Mouse (Mus musculus) megakaryocyte, embryonic 14.5 days (primary cell): Measurements from ENCODE around the gene Fars2. TPM values are rescaled to one million over a fixed set of nuclear protein-coding genes. Genes with fewer than 3 reads are reported as not detected.
A peak's percentile ranks its signal among the peaks of the same experiment; 100 is the strongest.

Experiments
- H3K27me3 ChIP-seq: replicated peaks from 2 replicates; pipeline ENCODE3; 2012; ENCODE audit warnings: inconsistent platforms
- H3K36me3 ChIP-seq: replicated peaks from 2 replicates; pipeline ENCODE3; 2012; ENCODE audit warnings: low read length, inconsistent platforms, mixed read lengths
- H3K4me1 ChIP-seq: 2 replicates; pipeline ENCODE4 v1.6.1; 2012; ENCODE audit warnings: inconsistent platforms
- H3K4me3 ChIP-seq: replicated peaks from 2 replicates; pipeline ENCODE3; 2012; ENCODE audit warnings: moderate library complexity, mild to moderate bottlenecking, inconsistent platforms
- H3K9me3 ChIP-seq: 2 replicates; pipeline ENCODE4 v1.6.1; 2012; ENCODE audit warnings: inconsistent platforms
- FLI1 ChIP-seq: IDR thresholded peaks from 2 replicates; pipeline ENCODE4 v1.6.1; 2012; ENCODE audit warnings: low read length, inconsistent platforms, mixed read lengths
- GATA1 ChIP-seq: IDR thresholded peaks from 3 replicates; pipeline ENCODE4 v1.6.1; 2012; ENCODE audit warnings: mixed read lengths, low read length, inconsistent platforms, borderline replicate concordance
- polyA plus RNA-seq: library from polyadenylated mRNA; stranded (reverse); fragments of >175 nt; gene quantifications from 2 replicates; pipeline ENCODE4 v1.2.3, GENCODE M21; 2012; ENCODE audit warnings: low replicate concordance; ENCODE audit not compliant: insufficient read depth

Fars2 gene
- polyA plus RNA-seq, 1 experiment = 34.4 TPM

DNA sequence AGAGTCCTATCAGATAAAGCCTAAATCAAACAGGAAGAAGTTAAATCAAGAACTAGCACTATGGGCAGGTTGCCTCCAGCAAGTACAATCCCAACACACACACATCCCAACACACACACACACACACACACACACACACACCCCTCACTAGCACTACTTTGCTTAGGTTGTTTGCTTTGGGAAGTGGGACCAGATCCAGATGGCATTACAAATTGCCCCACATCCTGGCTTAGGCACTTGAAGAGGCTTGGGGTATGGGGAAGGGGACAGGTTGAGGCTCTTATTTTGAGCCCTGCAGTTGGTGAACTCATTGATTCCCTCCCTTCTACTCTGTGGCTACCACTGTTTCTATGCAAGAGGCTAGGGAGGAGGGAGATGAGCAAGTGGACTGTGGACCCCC lies 605.1 kb downstream of the Fars2 start:
- H3K36me3 ChIP-seq = no peaks in the 10 kb centered on the region
- TF ChIP-seq GATA1 (no peak), FLI1 (no peak)
- peaks cover 77% of the 10 kb centered on the region for H3K27me3 ChIP-seq
- no peak overlapping the region for H3K4me3 ChIP-seq
- peaks cover 3% of the 10 kb centered on the region; the same call in 1 of the 2 replicates for H3K9me3 ChIP-seq
- peaks cover 22% of the 10 kb centered on the region for H3K4me1 ChIP-seq

DNA sequence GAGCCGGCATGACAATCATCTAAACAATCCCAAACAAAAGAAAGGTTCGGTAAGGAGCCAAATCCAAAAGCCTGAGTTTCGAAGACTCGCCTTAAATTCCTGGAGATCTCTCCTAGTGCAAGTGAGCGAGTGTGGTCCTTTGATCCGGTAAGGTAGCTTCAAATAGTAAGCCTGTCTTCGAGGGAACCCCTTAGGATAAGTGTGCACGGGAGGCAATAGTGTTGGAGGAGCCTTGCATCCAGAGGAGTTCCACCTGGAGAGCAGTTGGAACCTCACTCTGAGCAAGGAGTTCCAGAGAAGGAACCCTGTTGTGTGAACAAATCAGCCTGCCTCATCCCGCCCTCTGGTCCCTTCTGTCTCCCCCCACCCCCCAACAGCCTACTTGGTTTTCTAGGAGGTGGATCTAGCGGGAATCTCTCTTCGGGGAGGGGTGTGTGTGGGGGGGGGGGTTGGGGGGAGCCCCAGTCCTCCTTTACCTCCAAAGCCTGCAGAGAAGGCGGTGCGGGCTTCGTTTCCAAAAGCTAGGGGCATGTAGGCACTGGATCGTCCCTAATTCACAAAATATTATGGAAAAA lies 606.6 kb downstream of the Fars2 start:
- peaks cover 89% of the 10 kb centered on the region for H3K27me3 ChIP-seq

DNA sequence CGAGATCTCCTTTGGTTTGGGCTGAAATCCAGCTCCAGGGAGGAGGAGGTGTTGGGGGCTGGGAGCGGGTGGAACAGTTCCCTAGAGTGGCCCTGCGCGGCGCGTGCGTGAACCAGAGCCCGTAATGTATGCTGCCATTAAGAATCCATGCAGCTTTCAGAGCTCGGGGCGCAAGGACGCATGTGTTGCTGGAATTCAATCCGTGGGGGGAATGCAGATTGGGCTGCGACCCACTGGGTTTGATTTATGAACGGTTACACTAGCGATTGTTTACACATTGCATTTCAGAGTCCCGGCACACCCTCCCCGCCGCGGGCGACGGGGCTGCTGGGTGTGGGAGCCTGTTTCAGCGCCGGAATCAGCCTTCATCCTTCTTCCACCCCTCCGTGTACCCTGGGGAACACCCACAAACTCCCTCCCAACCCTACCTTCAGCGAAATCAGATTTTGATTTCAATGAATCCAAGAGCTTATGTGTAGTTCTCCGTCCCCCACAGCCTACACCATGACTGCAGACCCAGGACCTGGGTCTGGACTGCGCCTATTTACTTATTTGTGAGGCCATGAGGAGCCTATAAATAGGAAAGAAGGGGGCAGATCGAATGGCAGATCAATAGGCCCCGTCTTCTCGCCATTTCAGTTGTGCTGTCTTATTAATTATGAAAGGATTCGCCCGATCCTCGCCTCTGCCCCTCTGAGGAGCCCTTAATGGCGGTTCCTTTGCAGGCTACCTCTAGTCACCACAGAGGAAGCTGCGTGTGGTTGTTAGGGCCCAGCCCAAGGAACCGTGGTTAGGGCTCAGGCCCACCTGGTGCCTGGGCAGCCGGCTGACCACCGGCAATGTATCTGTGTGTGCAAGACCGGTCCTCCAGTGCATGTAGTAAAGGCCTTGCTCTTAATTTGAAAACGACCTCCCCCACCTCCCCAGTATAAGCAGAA lies 607.6 kb downstream of the Fars2 start:
- TF ChIP-seq FLI1 = no peak
- TF ChIP-seq GATA1 = no peak
- Histone ChIP-seq H3K4me3 (peak overlapping the region; percentile 18), H3K27me3 (peaks cover 95% of the 10 kb centered on the region), H3K9me3 (peaks cover 3% of the 10 kb centered on the region; the same call in 1 of the 2 replicates), H3K4me1 (peaks cover 30% of the 10 kb centered on the region), H3K36me3 (no peaks in the 10 kb centered on the region)

More for the DNA sequence above, 606.6 kb downstream of the Fars2 start:
- peaks cover 30% of the 10 kb centered on the region for H3K4me1 ChIP-seq
- no peaks in the 10 kb centered on the region for H3K36me3 ChIP-seq
- no peak overlapping the region for H3K4me3 ChIP-seq
- H3K9me3 ChIP-seq = peaks cover 3% of the 10 kb centered on the region; the same call in 1 of the 2 replicates
- no peak for TF ChIP-seq FLI1
- TF ChIP-seq GATA1 = no peak

DNA sequence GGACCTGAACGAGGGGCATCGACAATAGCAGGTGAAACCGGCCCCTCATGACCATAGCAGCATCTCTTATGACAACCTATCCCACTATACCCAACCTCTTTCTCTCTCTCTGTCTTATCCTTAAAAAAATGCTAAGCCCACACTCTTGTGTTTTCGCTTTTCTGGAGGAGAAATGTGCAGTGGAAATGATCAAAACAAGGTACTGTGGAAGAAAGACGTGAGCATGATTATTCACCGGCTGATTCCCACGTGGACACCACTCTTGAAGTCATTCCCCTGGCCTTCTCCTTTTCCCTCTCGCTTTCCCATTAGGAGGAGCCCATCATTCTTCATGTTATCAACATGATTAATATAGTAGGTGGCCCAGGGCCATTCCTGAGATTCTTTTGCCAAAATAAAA lies 608.7 kb downstream of the Fars2 start:
- peaks cover 35% of the 10 kb centered on the region for H3K4me1 ChIP-seq
- no peak for TF ChIP-seq FLI1
- TF ChIP-seq GATA1 = no peak
- H3K36me3 ChIP-seq = no peaks in the 10 kb centered on the region
- peaks cover 7% of the 10 kb centered on the region; the same call in 1 of the 2 replicates for H3K9me3 ChIP-seq
- H3K4me3 ChIP-seq = no peak overlapping the region
- peaks cover 95% of the 10 kb centered on the region for H3K27me3 ChIP-seq

DNA sequence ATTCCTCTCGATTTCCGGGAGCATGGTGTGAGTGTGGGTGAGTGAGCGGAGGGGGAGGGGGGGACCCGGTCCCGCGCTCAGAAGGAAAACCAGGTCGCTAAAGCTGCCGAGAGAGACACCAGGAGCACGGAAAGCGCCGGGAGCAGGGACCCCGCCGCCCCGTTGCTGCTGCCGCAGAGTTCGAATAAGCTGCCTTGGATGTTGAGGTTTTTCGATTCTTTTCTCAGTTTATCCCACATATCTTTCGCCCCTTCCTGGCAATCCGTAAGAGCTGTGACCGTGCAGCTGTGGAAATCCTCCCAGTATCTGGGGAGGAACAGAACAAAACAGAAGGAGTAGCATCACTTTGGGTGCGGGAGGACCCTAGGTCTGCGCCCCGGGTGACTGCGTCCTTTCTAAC lies 609.3 kb downstream of the Fars2 start:
- Histone ChIP-seq H3K36me3 (no peaks in the 10 kb centered on the region), H3K4me3 (peak overlapping the region; percentile 75), H3K27me3 (peaks cover 97% of the 10 kb centered on the region), H3K4me1 (peaks cover 41% of the 10 kb centered on the region), H3K9me3 (peaks cover 7% of the 10 kb centered on the region; the same call in 1 of the 2 replicates)
- TF ChIP-seq GATA1 (no peak), FLI1 (no peak)

DNA sequence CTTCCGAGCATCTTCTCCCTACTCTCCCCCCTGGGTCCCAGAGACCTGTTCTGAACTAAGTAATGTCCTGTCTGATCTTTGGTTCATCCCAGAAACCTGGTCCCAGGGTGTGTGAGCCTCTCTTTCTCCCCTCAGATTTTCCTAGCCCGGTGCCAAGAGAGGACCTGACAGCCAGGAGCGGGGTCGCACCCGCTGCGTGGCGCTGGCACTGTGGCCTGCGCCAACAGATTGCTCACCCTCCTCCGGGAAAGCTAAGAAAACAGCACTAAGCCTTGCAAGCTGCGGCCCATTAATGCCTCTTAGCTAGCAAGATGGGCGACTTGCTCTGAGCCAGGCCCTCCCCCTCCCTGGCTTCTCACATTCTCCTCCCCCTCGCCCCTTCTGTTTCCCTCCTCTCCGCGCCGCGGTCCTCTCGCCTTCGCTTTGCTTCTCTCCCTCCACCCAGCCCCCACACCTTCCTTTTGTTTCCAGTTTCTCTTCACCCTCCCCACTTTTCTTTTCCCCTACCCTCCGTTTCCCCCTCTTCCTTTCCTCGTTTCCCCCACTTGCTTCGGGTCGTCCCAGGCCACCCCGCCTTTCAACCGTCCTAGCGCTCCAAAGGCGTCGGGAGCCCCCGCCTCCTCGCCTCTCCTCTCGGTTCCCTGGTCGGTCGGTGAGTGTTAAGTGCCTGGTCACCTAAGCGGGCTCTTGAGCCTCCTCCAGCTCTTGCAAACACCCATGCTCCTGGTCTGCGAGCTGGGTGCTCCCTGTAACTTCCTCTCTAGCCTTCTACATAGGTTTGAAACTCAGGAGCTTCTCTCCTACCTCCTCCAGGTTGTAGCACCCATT lies 610.0 kb downstream of the Fars2 start:
- H3K4me1 ChIP-seq = peaks cover 47% of the 10 kb centered on the region
- H3K27me3 ChIP-seq = peaks cover 97% of the 10 kb centered on the region
- H3K36me3 ChIP-seq = no peaks in the 10 kb centered on the region
- H3K9me3 ChIP-seq = peaks cover 7% of the 10 kb centered on the region; the same call in 1 of the 2 replicates
- H3K4me3 ChIP-seq = peak overlapping the region; percentile 88
- TF ChIP-seq FLI1 (no peak), GATA1 (no peak)

DNA sequence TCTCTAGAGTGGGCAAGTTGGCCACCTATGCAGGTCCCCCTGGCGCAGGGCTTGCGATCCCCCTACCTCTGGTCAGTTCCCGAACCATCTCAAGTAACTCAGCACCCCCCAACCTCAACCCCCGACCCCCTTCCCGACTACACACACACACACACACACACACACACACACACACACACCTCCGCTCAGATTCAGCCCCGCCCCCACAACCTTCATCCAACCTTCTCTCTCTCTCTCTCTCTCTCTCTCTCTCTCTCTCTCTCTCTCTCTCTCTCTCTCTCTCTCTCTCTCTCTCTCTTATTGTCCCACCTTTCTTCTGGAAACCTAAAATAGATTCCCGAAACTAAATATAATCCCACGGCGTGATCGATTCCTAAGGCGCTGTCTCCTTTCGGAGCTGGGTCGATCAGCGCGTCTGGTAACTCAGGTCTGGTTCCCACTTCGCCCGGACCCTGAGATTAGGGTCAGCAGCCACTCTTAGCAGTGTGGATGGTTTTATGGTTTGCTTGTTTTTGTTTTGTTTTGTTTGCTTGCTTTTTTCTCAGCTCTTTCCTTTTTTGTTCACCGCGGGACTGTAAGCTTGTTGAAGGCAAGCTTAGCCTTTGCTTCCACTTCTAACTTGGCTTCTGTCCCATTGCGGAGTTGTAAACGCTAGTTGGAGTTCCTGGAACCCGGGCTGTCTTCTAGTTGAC lies 610.7 kb downstream of the Fars2 start:
- H3K4me1 ChIP-seq = peaks cover 50% of the 10 kb centered on the region
- no peaks in the 10 kb centered on the region for H3K36me3 ChIP-seq
- TF ChIP-seq FLI1 (no peak), GATA1 (no peak)
- H3K9me3 ChIP-seq = peaks cover 7% of the 10 kb centered on the region; the same call in 1 of the 2 replicates
- peak overlapping the region; percentile 88 for H3K4me3 ChIP-seq
- H3K27me3 ChIP-seq = peaks cover 97% of the 10 kb centered on the region

DNA sequence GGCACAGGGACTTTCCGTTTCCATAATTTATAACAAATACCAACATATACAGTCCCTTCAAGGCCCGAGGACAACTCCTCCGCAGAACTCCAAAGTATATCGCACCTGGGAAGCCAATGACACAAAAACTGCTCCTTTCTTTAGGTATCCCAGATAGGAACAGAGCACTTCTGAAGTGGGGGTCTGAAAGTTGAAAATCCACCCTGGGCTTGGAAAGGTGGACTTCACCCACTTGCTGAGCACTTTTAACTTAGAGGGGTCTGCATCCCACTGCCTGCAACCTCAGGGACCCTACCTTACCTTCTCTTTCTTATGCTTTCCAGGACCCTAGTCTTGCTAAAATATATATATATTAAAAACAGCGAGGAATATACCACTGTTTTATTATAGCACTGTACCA lies 611.3 kb downstream of the Fars2 start:
- H3K4me3 ChIP-seq = no peak overlapping the region
- peaks cover 7% of the 10 kb centered on the region; the same call in 1 of the 2 replicates for H3K9me3 ChIP-seq
- H3K36me3 ChIP-seq = no peaks in the 10 kb centered on the region
- H3K27me3 ChIP-seq = peaks cover 97% of the 10 kb centered on the region
- TF ChIP-seq FLI1 (no peak), GATA1 (no peak)
- H3K4me1 ChIP-seq = peaks cover 50% of the 10 kb centered on the region

DNA sequence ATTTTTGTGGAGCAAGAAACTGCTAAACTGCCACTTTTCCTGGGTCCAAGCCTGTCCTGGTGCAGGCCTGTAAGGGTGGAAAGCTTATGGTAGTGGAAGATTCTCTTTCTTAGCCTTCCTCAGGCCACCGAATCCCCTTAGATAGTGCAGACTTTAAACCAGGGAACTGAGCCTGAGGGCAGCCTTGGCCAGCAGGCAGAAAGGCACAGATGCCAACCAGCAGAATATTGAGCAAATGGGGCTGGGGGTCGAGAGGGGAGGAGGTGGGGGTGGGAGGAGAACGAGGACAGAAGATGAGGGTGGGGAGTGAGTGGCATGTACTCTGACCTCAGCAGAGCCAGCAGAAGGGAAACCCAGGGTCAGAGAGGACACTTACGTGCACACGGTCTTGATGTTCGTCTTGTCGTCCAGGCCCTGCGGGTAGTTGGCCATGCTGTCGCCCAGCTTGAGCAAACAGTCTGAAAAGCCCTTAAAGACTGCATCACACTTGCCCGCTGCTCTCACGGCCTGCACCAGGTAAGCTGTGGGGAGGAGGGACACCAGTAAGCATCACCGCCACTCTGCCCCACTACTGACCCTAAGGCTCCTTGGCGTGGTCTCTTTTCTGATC lies 612.6 kb downstream of the Fars2 start:
- peaks cover 97% of the 10 kb centered on the region for H3K27me3 ChIP-seq
- no peak overlapping the region for H3K4me3 ChIP-seq
- peaks cover 52% of the 10 kb centered on the region for H3K4me1 ChIP-seq

More for the DNA sequence above, 612.6 kb downstream of the Fars2 start:
- H3K9me3 ChIP-seq = peaks cover 7% of the 10 kb centered on the region; the same call in 1 of the 2 replicates
- no peak for TF ChIP-seq GATA1
- TF ChIP-seq FLI1 = no peak
- H3K36me3 ChIP-seq = no peaks in the 10 kb centered on the region
